Comparison of ENCODE assay signal across 11 mouse cellular contexts in the genomic region with DNA sequence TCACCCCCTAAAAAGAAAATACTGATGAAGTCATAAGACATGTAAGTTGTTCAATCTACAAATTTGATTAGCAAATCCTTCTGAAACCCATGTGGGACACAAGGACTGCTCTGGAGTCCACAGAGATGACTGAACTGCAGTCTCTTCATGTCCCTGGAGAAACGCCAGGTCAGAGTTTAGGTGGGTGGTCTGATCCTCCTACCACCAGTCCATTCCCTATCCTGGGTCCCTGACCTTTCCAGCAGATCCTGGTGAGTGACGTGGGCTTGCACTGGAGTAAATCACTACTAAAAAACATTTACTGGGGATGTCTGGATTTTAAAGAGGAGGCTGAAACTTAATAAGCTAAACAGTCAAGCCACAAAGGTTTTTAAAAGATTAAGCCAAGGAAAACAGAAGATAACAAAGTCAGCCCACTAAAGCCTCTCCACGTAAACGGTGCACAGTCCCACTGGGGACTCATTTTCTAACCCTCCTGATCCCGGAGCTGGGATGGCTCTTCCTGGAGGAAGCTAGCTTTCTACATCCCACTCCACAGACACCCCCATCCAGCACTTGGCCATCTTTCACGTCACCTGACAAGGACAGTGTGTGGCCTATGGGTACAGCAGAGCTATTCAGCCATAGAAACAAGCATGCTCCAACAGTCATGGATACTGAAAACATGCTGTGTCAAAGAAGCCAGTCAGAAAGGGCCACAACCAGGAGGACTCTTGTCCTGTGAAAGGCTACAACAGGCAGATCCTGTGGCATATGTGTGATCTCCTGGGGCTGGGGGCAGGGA. TPM values are rescaled to one million over a fixed set of nuclear protein-coding genes. Genes with fewer than 3 reads are reported as not detected.
DNase-seq lines count a peak whose midpoint lies in the region; ATAC-seq and TF ChIP-seq lines count a peak whose summit lies in the region.
"Had no signal": no experiment of that assay in that cellular context is flagged by ENCODE, and none has a peak within 500 bp of the region (broad histone marks: within the 10 kb centered on the region; RNA-seq: fewer than 3 reads in every experiment).

No protein-coding gene starts in this region.

- ATAC-seq in heart, embryonic 15.5 days (replicated peaks; ENCODE audit: insufficient number of reproducible peaks, insufficient read depth, low FRiP score, low read depth), result no peak
- ATAC-seq in lung, postnatal 0 days, result no peak
- ATAC-seq in stomach, postnatal 0 days (ENCODE audit: low FRiP score, low TSS enrichment), result no peak
- ATAC-seq in megakaryocyte progenitor cell, adult 5-6 weeks (replicated peaks; ENCODE audit: poor library complexity), result no peak

- H3K27ac ChIP-seq in heart, embryonic 15.5 days, result peak overlapping the region; percentile 61
- peak overlapping the region; percentile 9; the same call in 1 of the 2 replicates for H3K27ac ChIP-seq in lung, postnatal 0 days (ENCODE audit: low read length)
- H3K27ac ChIP-seq in stomach, postnatal 0 days (replicated peaks), result 0 out of 2 replicates have a peak overlapping the region, but pooled peaks have one; percentile 5
- H3K27ac ChIP-seq: left cerebral cortex, adult 2 months had no signal

- no peak for TF ChIP-seq CTCF in lung, postnatal 0 days (IDR thresholded peaks at IDR 0.05)
- TF ChIP-seq CTCF in lung, adult 2 months (IDR thresholded peaks at IDR 0.05; ENCODE audit: insufficient read depth, low read length), result no peak
- TF ChIP-seq CTCF in stomach, postnatal 0 days (IDR thresholded peaks at IDR 0.05; ENCODE audit: low read depth), result no peak

- H3K4me1 ChIP-seq in heart, embryonic 15.5 days (replicated peaks), result peaks cover 52% of the 10 kb centered on the region
- peaks cover 16% of the 10 kb centered on the region; the same call in 1 of the 2 replicates for H3K4me1 ChIP-seq in lung, postnatal 0 days (ENCODE audit: insufficient read depth, low read depth, low read length)
- peaks cover 21% of the 10 kb centered on the region for H3K4me1 ChIP-seq in lung, adult 2 months (ENCODE audit: control insufficient read depth, insufficient read depth, low read length)
- H3K4me1 ChIP-seq in stomach, postnatal 0 days (replicated peaks; ENCODE audit: control insufficient read depth, insufficient read depth), result peaks cover 2% of the 10 kb centered on the region; the same call in 1 of the 2 replicates

- H3K4me3 ChIP-seq in heart, embryonic 15.5 days, result no peak overlapping the region; the same call in 1 of the 2 replicates
- H3K4me3 ChIP-seq in lung, postnatal 0 days (ENCODE audit: low read depth, low read length), result no peak overlapping the region
- H3K4me3 ChIP-seq in lung, adult 2 months (replicated peaks; ENCODE audit: extremely low read depth, low read depth, low read length), result no peak overlapping the region
- no peak overlapping the region for H3K4me3 ChIP-seq in stomach, postnatal 0 days (ENCODE audit: low read depth, low read length)
- H3K4me3 ChIP-seq: left cerebral cortex, adult 2 months had no signal

- DNase-seq in adrenal gland, adult (ENCODE audit: inconsistent age in 2 of 2, low spot score in 1 of 2), result peak; percentile 53 to 68
- no peak for DNase-seq in adrenal gland, adult 18-20 months (ENCODE audit: low spot score in 2 of 2)
- no peak for DNase-seq in heart, adult 11 months
- DNase-seq in lung, postnatal 0 days (ENCODE audit: low spot score), result peak; percentile 20
- no peak for DNase-seq in lung, adult 2 months
- no peak for DNase-seq in stomach, postnatal 0 days (ENCODE audit: low spot score)
- DNase-seq: gastrocnemius, postnatal 25 days; kidney, adult 8-10 months had no signal

- 0 out of 2 replicates have a peak overlapping the region, but pooled peaks have one; percentile 21 for H3K9ac ChIP-seq in heart, embryonic 15.5 days
- H3K9ac ChIP-seq in lung, postnatal 0 days (replicated peaks; ENCODE audit: low read depth), result no peak overlapping the region
- no peak overlapping the region for H3K9ac ChIP-seq in stomach, postnatal 0 days (ENCODE audit: low read length)

- H3K27me3 ChIP-seq in heart, embryonic 15.5 days, result no peaks in the 10 kb centered on the region
- no peaks in the 10 kb centered on the region for H3K27me3 ChIP-seq in lung, postnatal 0 days (replicated peaks; ENCODE audit: insufficient read depth, low read length)
- H3K27me3 ChIP-seq in stomach, postnatal 0 days (ENCODE audit: control insufficient read depth, insufficient read depth, low read length), result no peaks in the 10 kb centered on the region

- peak overlapping the region; percentile 11; the same call in 1 of the 2 replicates for H3K4me2 ChIP-seq in heart, embryonic 15.5 days
- H3K4me2 ChIP-seq in lung, postnatal 0 days (replicated peaks; ENCODE audit: low read depth, low read length), result no peak overlapping the region
- H3K4me2 ChIP-seq in stomach, postnatal 0 days (replicated peaks; ENCODE audit: low read depth), result no peak overlapping the region

- no peaks in the 10 kb centered on the region for H3K9me3 ChIP-seq in heart, embryonic 15.5 days (replicated peaks)
- H3K9me3 ChIP-seq in lung, postnatal 0 days (ENCODE audit: low read length), result no peaks in the 10 kb centered on the region
- no peaks in the 10 kb centered on the region for H3K9me3 ChIP-seq in stomach, postnatal 0 days (ENCODE audit: control insufficient read depth, low read length)

- H3K36me3 ChIP-seq in heart, embryonic 15.5 days, result no peaks in the 10 kb centered on the region
- no peaks in the 10 kb centered on the region for H3K36me3 ChIP-seq in lung, postnatal 0 days (ENCODE audit: insufficient read depth, low read length)
- no peaks in the 10 kb centered on the region for H3K36me3 ChIP-seq in stomach, postnatal 0 days (ENCODE audit: control insufficient read depth, insufficient read depth, low read length)

- 36% methylated on average over 6 of the region's 6 CpGs for WGBS in heart, embryonic 15.5 days
- WGBS in lung, postnatal 0 days, result 57% methylated on average over 6 of the region's 6 CpGs
- 49% methylated on average over 6 of the region's 6 CpGs for WGBS in lung, adult 2 months
- 32% methylated on average over 6 of the region's 6 CpGs for WGBS in stomach, postnatal 0 days

- TF ChIP-seq EP300 in lung, postnatal 0 days (IDR thresholded peaks at IDR 0.05), result no peak
- no peak for TF ChIP-seq EP300 in stomach, postnatal 0 days (optimal IDR thresholded peaks at IDR 0.05)

- TF ChIP-seq POLR2A in lung, adult 2 months (IDR thresholded peaks at IDR 0.05; ENCODE audit: borderline replicate concordance, extremely low read depth, low read depth, low read length), result no peak

RNA-seq across cellular contexts. Expression of a gene that starts 2.8 kb away (rescaled TPM):
- 10 to 100 TPM; 54.0 to 54.3 TPM for total RNA-seq in adrenal gland, adult 18-20 months (2021)
- polyA plus RNA-seq in heart, embryonic 15.5 days (2015; fragmentation: Nextera tagmentation; extraction: Ambion mirVana), result 41.0 and 49.6 TPM in 2 replicates
- polyA plus RNA-seq in lung, postnatal 0 days (2015; fragmentation: Nextera tagmentation; extraction: Ambion mirVana), result 46.6 and 47.5 TPM in 2 replicates
- polyA plus RNA-seq in lung, adult 2 months (2012; rRNA removed), result 25.8 and 40.7 TPM in 2 replicates
- polyA plus RNA-seq in stomach, postnatal 0 days (2015; fragmentation: Nextera tagmentation; extraction: Ambion mirVana), result 28.5 and 34.8 TPM in 2 replicates
- total RNA-seq in megakaryocyte progenitor cell, adult 5-6 weeks (2015), result 21.8 and 26.4 TPM in 2 replicates
- total RNA-seq in megakaryocyte progenitor cell, adult 5-6 weeks (2017), result 29.5 and 32.9 TPM in 2 replicates

RNA-seq across cellular contexts. Expression of a gene that starts 46.0 kb away (rescaled TPM):
- total RNA-seq in adrenal gland, adult 18-20 months (2021), result 10 to 100 TPM; 61.3 to 71.5 TPM
- polyA plus RNA-seq in heart, embryonic 15.5 days (2015; fragmentation: Nextera tagmentation; extraction: Ambion mirVana), result 7.1 and 7.3 TPM in 2 replicates
- polyA plus RNA-seq in lung, postnatal 0 days (2015; fragmentation: Nextera tagmentation; extraction: Ambion mirVana), result 7.7 and 8.0 TPM in 2 replicates
- polyA plus RNA-seq in lung, adult 2 months (2012; rRNA removed), result 26.1 and 32.4 TPM in 2 replicates
- polyA plus RNA-seq in stomach, postnatal 0 days (2015; fragmentation: Nextera tagmentation; extraction: Ambion mirVana), result 4.6 and 5.2 TPM in 2 replicates
- total RNA-seq in megakaryocyte progenitor cell, adult 5-6 weeks (2015), result 60.8 and 65.6 TPM in 2 replicates
- 49.4 and 58.3 TPM in 2 replicates for total RNA-seq in megakaryocyte progenitor cell, adult 5-6 weeks (2017)

Comparison
In these comparisons a context has a peak if more than half of its experiments do, and no peak if none do; other contexts are left out.
1. DNase-seq: peak in adrenal gland, adult (2 of 2) and lung, postnatal 0 days (single experiment); none in adrenal gland, adult 18-20 months (0 of 2), heart, adult 11 months (single experiment), lung, adult 2 months (single experiment) and stomach, postnatal 0 days (single experiment).
2. H3K27ac ChIP-seq: peak in every context shown above with its lines; median percentile 61 in heart, embryonic 15.5 days; 9 in lung, postnatal 0 days; 5 in stomach, postnatal 0 days.